Mouse (Mus musculus) neural tube, embryonic 11.5 days (tissue): ENCODE data around the gene Cep85l. TPM values are rescaled to one million over a fixed set of nuclear protein-coding genes. Genes with fewer than 3 reads are reported as not detected.

Experiments used
- ATAC-seq: fragments of 200-750 bp; cut with Nextera tagmentation; 2 replicates; pipeline ENCODE4 v1.8.0; 2017; ENCODE audit warnings: moderate number of reproducible peaks, mild to moderate bottlenecking, moderate TSS enrichment, moderate library complexity; ENCODE audit not compliant: insufficient read depth, low FRiP score, low TSS enrichment
- DNase-seq: peaks from one replicate; pipeline ENCODE4 v3.0.0-alpha.2; 2015; ENCODE audit warnings: low spot score
- H3K27ac ChIP-seq: fragments of 300-500 bp; sonication (generic); 2 replicates; pipeline ENCODE4 v1.5.1; 2014; ENCODE audit warnings: low read depth, mild to moderate bottlenecking, low read length
- H3K27me3 ChIP-seq: fragments of 300-500 bp; sonication (generic); 2 replicates; pipeline ENCODE4 v1.6.1; 2014; ENCODE audit warnings: mild to moderate bottlenecking, low read length, mixed read lengths; ENCODE audit not compliant: control insufficient read depth, insufficient read depth
- H3K36me3 ChIP-seq: fragments of 300-500 bp; sonication (generic); 2 replicates; pipeline ENCODE4 v1.6.1; 2014; ENCODE audit warnings: mild to moderate bottlenecking, low read length, moderate library complexity, mixed read lengths; ENCODE audit not compliant: control insufficient read depth, insufficient read depth
- H3K4me1 ChIP-seq: fragments of 300-500 bp; sonication (generic); 2 replicates; pipeline ENCODE4 v1.6.1; 2014; ENCODE audit warnings: low read length, mixed read lengths; ENCODE audit not compliant: control insufficient read depth, insufficient read depth
- H3K4me2 ChIP-seq: fragments of 300-500 bp; sonication (generic); 2 replicates; pipeline ENCODE4 v1.6.1; 2014; ENCODE audit warnings: low read depth, mild to moderate bottlenecking, moderate library complexity
- H3K4me3 ChIP-seq: fragments of 300-500 bp; sonication (generic); 2 replicates; pipeline ENCODE4 v1.5.1; 2014; ENCODE audit warnings: low read depth, low read length
- H3K9ac ChIP-seq: fragments of 300-500 bp; sonication (generic); 2 replicates; pipeline ENCODE4 v1.6.1; 2014; ENCODE audit warnings: mild to moderate bottlenecking, low read length
- H3K9me3 ChIP-seq: fragments of 300-500 bp; sonication (generic); 2 replicates; pipeline ENCODE4 v1.6.1; 2016; ENCODE audit warnings: low read length; ENCODE audit not compliant: control insufficient read depth
- WGBS: fragments of 180-500 bp; shearing (Covaris S2); extraction: QIAGEN DNeasy Blood & Tissue Kit; methylation state at CpG from one replicate; pipeline ENCODE4 v1.1.7; 2014; 5-methylcytosine and 5-hydroxymethylcytosine counted together
- polyA plus RNA-seq: library from polyadenylated mRNA; unstranded; fragments of >200 nt; fragmentation: Nextera tagmentation; extraction: Ambion mirVana; gene quantifications from 2 replicates; pipeline ENCODE4 v1.2.1, GENCODE M21; 2014

Cep85l gene
- polyA plus RNA-seq, 1 experiment from 2014 or later: 6.2 TPM

- ATAC-seq: no peak
Measured at GRCm38 (mm10) chr10:53416152-53416712, 36.5 kb upstream of the Cep85l start.

DNA sequence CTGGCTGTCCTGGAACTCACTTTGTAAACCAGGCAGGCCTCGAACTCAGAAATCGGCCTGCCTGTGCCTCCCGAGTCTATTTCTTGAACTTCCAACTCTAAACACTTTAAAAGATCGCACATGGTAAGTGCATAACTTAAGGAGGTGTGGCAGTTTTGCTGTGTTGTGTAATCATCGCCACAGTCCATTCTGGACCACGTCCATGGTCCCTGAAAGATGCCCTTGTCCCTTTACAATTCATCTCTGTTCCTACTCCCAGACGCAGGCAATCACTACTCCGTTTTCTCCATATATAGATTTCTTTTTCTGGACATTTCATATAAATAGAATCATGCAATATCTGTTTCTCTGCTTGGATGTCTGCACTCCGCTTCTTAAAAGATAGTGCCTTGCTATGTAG is 35.5 kb upstream of the Cep85l start:
- Histone ChIP-seq H3K4me2 (no peak overlapping the region), H3K27me3 (no peaks in the 10 kb centered on the region), H3K36me3 (no peaks in the 10 kb centered on the region), H3K4me1 (no peaks in the 10 kb centered on the region), H3K9ac (no peak overlapping the region), H3K4me3 (no peak overlapping the region), H3K27ac (no peak overlapping the region), H3K9me3 (no peaks in the 10 kb centered on the region)
- DNase-seq (no peak), ATAC-seq (no peak)
- 89% methylated on average over 9 of the region's 9 CpGs for WGBS

More at GRCm38 (mm10) chr10:53416152-53416712, 36.5 kb upstream of the Cep85l start:
- Histone ChIP-seq H3K27me3 (no peaks in the 10 kb centered on the region), H3K4me2 (no peak overlapping the region), H3K27ac (no peak overlapping the region), H3K4me1 (no peaks in the 10 kb centered on the region), H3K36me3 (no peaks in the 10 kb centered on the region), H3K9ac (no peak overlapping the region), H3K9me3 (no peaks in the 10 kb centered on the region), H3K4me3 (no peak overlapping the region)
- WGBS: 50% methylated on average over 9 of the region's 9 CpGs
- no peak for DNase-seq

GRCm38 (mm10) chr10:53414092-53415085 is 34.6 kb upstream of the Cep85l start:
- ATAC-seq: no peak
- H3K27ac ChIP-seq: no peak overlapping the region
- WGBS: 43% methylated on average over 6 of the region's 6 CpGs

GRCm38 (mm10) chr10:53412936-53413335 is 33.2 kb upstream of the Cep85l start:
- no peak for ATAC-seq
- no peak overlapping the region for H3K27ac ChIP-seq
- H3K4me1 ChIP-seq: no peaks in the 10 kb centered on the region
- no peak overlapping the region for H3K4me2 ChIP-seq
- WGBS: 88% methylated on average over 3 of the region's 3 CpGs
- no peaks in the 10 kb centered on the region for H3K9me3 ChIP-seq
- H3K36me3 ChIP-seq: no peaks in the 10 kb centered on the region
- no peak overlapping the region for H3K4me3 ChIP-seq
- H3K27me3 ChIP-seq: no peaks in the 10 kb centered on the region
- no peak for DNase-seq
- H3K9ac ChIP-seq: no peak overlapping the region

More at GRCm38 (mm10) chr10:53414092-53415085, 34.6 kb upstream of the Cep85l start:
- H3K4me2 ChIP-seq: no peak overlapping the region
- no peak overlapping the region for H3K4me3 ChIP-seq
- DNase-seq: no peak
- H3K9me3 ChIP-seq: no peaks in the 10 kb centered on the region
- no peaks in the 10 kb centered on the region for H3K27me3 ChIP-seq
- H3K4me1 ChIP-seq: no peaks in the 10 kb centered on the region
- no peaks in the 10 kb centered on the region for H3K36me3 ChIP-seq
- no peak overlapping the region for H3K9ac ChIP-seq

DNA sequence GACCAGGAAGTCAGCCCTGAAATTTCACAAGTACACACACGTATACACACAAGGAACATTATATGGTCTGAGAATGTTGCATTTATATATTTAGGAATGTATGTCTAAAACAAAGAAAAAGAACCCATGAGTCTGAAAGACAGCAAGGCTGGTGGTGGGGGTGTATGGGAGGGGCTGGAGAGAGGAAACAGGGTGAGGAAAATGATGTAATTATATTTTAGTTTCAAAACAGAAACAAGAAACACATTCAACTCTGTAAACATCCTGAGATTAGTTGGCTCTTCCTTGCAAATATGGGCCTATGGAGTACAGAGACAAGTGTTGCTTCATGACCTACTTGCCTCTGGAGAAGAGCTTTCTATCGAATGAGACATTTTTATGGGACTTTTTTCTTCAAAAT is 32.4 kb upstream of the Cep85l start:
- 82% methylated on average over 2 of the region's 2 CpGs for WGBS
- H3K4me2 ChIP-seq: no peak overlapping the region
- no peak overlapping the region for H3K27ac ChIP-seq
- no peaks in the 10 kb centered on the region for H3K4me1 ChIP-seq
- DNase-seq (no peak), ATAC-seq (no peak)
- H3K9ac ChIP-seq: no peak overlapping the region
- no peaks in the 10 kb centered on the region for H3K9me3 ChIP-seq
- no peaks in the 10 kb centered on the region for H3K36me3 ChIP-seq
- no peak overlapping the region for H3K4me3 ChIP-seq
- no peaks in the 10 kb centered on the region for H3K27me3 ChIP-seq

GRCm38 (mm10) chr10:53410831-53411230 is 31.1 kb upstream of the Cep85l start:
- Histone ChIP-seq H3K9ac (no peak overlapping the region), H3K4me2 (no peak overlapping the region), H3K4me1 (no peaks in the 10 kb centered on the region), H3K4me3 (no peak overlapping the region), H3K27ac (no peak overlapping the region), H3K9me3 (no peaks in the 10 kb centered on the region), H3K27me3 (no peaks in the 10 kb centered on the region), H3K36me3 (no peaks in the 10 kb centered on the region)
- DNase-seq (no peak), ATAC-seq (no peak)
- 78% methylated on average over 2 of the region's 2 CpGs for WGBS

GRCm38 (mm10) chr10:53407422-53407821 is 27.7 kb upstream of the Cep85l start:
- Histone ChIP-seq H3K4me1 (no peaks in the 10 kb centered on the region), H3K4me2 (no peak overlapping the region), H3K4me3 (no peak overlapping the region), H3K27ac (no peak overlapping the region), H3K9ac (no peak overlapping the region), H3K27me3 (no peaks in the 10 kb centered on the region), H3K36me3 (no peaks in the 10 kb centered on the region), H3K9me3 (no peaks in the 10 kb centered on the region)
- WGBS: 84% methylated on average over 4 of the region's 4 CpGs
- ATAC-seq (no peak), DNase-seq (no peak)

DNA sequence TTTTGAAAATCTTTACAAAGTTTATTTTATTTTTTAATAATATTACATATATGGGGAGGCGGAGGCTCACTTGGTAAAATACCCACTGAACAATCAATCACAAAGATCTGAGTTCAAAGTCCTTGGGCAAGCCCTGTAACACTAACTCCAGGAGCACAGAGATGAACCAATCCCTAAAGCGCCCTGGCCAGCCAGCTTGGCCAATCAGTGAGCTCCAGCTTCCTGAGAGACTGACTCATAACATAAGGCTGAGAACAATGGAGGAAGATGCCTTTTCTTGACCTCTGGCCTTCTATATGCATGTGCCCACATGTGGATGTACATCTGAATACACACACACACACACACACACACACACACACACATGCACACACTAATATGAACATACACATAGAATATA is 27.1 kb upstream of the Cep85l start:
- H3K27ac ChIP-seq: no peak overlapping the region
- no peak overlapping the region for H3K9ac ChIP-seq
- no peaks in the 10 kb centered on the region for H3K27me3 ChIP-seq
- WGBS: 93% methylated on average over 2 of the region's 2 CpGs
- H3K36me3 ChIP-seq: no peaks in the 10 kb centered on the region
- no peaks in the 10 kb centered on the region for H3K9me3 ChIP-seq
- DNase-seq (no peak), ATAC-seq (no peak)
- H3K4me3 ChIP-seq: no peak overlapping the region
- no peak overlapping the region for H3K4me2 ChIP-seq
- no peaks in the 10 kb centered on the region for H3K4me1 ChIP-seq

DNA sequence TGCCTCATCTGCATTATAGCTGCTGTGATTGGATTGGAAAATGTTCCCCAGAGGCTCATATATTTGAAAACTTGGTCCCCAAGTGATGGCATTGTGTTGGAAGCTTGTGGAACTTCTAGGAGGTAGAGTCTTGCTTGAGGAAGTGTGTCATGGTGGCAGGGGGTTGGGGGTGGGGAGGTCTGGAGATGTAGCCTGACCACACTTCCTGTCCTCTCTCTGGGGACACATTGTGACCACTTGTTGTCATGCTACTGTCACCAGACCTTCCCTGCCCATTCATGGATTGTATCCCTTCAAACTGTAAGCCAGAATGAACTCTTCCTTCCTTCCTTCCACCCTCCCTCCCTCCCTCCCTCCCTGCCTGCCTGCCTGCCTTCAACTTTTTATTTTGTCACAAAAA is 22.5 kb upstream of the Cep85l start:
- H3K4me2 ChIP-seq: no peak overlapping the region
- ATAC-seq (no peak), DNase-seq (no peak)
- peaks cover 3% of the 10 kb centered on the region; the same call in 1 of the 2 replicates for H3K4me1 ChIP-seq
- H3K27me3 ChIP-seq: no peaks in the 10 kb centered on the region
- H3K9me3 ChIP-seq: no peaks in the 10 kb centered on the region
- no peak overlapping the region for H3K4me3 ChIP-seq
- H3K27ac ChIP-seq: no peak overlapping the region
- H3K9ac ChIP-seq: no peak overlapping the region
- no peaks in the 10 kb centered on the region for H3K36me3 ChIP-seq
